8 mouse cellular contexts compared by ENCODE assay signal in the genomic region with DNA sequence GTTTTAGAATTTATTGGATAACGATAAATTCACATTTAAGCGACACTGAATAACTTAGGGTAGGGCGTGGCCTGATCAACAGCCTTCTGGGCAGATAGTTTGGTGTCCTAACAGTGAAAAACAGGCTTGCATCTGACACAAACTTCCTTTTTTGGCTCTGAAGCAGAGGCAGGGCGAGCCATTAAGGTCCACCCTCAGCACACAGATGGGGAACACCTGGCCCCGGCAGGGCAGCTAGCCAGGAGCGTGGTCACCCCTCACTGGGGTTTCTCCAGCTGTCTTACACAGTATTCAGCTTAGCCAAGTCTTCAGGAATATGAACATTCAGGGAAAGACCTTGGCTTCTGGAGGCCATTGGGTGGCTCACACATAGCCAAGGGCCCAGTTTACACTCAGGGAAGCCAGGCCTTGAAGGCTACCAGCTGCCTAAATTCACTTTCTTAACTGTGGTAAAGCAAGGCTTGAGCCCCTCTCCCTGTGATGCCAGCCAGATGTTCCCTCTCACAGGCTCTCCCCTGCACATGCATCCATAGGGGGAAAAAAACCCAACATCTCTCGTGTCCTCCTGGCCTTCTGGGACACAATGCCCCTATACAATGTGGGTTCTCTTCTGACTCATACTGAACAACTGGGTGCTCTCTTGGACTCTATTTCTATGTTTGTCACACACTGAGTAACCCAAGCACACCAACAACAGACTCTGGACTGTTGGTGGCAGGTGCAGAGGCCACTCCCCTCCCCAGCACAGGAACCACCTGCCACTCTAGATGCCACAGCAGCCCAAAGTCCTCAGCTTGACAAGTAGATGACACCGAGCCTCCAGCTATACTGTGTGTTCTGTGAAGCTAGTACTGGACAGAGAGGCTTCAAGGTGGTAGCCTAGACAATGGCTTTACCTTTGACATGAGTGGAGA. TPM values are rescaled to one million over a fixed set of nuclear protein-coding genes. Genes with fewer than 3 reads are reported as not detected.
DNase-seq lines count a peak whose midpoint lies in the region; ATAC-seq lines count a peak whose summit lies in the region.

No protein-coding gene starts in this region.

- no peak overlapping the region for H3K4me2 ChIP-seq in liver, embryonic 16.5 days (ENCODE audit: low read depth, low read length)
- no peak overlapping the region for H3K4me2 ChIP-seq in liver, embryonic 12.5 days
- no peak overlapping the region for H3K4me2 ChIP-seq in heart, embryonic 16.5 days (ENCODE audit: low read depth, low read length)
- H3K4me2 ChIP-seq in forebrain, embryonic 11.5 days (ENCODE audit: low read depth, low read length, severe bottlenecking) = no peak overlapping the region

- no peak overlapping the region for H3K9ac ChIP-seq in liver, embryonic 16.5 days (ENCODE audit: low read depth, low read length)
- H3K9ac ChIP-seq in liver, embryonic 12.5 days = no peak overlapping the region
- no peak overlapping the region for H3K9ac ChIP-seq in heart, embryonic 16.5 days (ENCODE audit: low read length)
- H3K9ac ChIP-seq in forebrain, embryonic 11.5 days (ENCODE audit: low read length) = no peak overlapping the region

- WGBS in liver, embryonic 16.5 days (ENCODE audit: insufficient replicate concordance) = 39% methylated on average over 8 of the region's 8 CpGs
- 57% methylated on average over 8 of the region's 8 CpGs for WGBS in liver, embryonic 12.5 days (ENCODE audit: insufficient replicate concordance)
- 72% methylated on average over 8 of the region's 8 CpGs for WGBS in heart, embryonic 16.5 days
- 88% methylated on average over 8 of the region's 8 CpGs for WGBS in forebrain, embryonic 11.5 days

- no peaks in the 10 kb centered on the region for H3K36me3 ChIP-seq in liver, embryonic 16.5 days (ENCODE audit: control insufficient read depth, insufficient read depth)
- no peaks in the 10 kb centered on the region for H3K36me3 ChIP-seq in liver, embryonic 12.5 days
- no peaks in the 10 kb centered on the region for H3K36me3 ChIP-seq in heart, embryonic 16.5 days (ENCODE audit: control insufficient read depth, insufficient read depth)
- no peaks in the 10 kb centered on the region for H3K36me3 ChIP-seq in forebrain, embryonic 11.5 days (ENCODE audit: control insufficient read depth, insufficient read depth, low read length)

- no peak for ATAC-seq in liver, embryonic 16.5 days (ENCODE audit: low read depth)
- no peak for ATAC-seq in liver, embryonic 12.5 days
- 0 out of 2 replicates have a peak, but pooled peaks have one; percentile 13 for ATAC-seq in heart, embryonic 16.5 days (replicated peaks; ENCODE audit: extremely low read depth, insufficient read depth, low FRiP score)
- ATAC-seq in forebrain, embryonic 11.5 days (replicated peaks; ENCODE audit: low FRiP score) = no peak

- peak; percentile 64 for DNase-seq in lung, postnatal 14 days
- peak; percentile 75 for DNase-seq in thymus, postnatal 25 days
- DNase-seq in forebrain, embryonic 11.5 days (ENCODE audit: low spot score) = no peak
- no peak for DNase-seq in left cerebral cortex, adult 9 months (ENCODE audit: low spot score in 2 of 2)
- no peak for DNase-seq in left cerebral cortex, adult 8-10 months (ENCODE audit: low spot score in 2 of 2)

- no peaks in the 10 kb centered on the region for H3K9me3 ChIP-seq in liver, embryonic 16.5 days (replicated peaks; ENCODE audit: control insufficient read depth, low read length)
- no peaks in the 10 kb centered on the region for H3K9me3 ChIP-seq in liver, embryonic 12.5 days (replicated peaks)
- H3K9me3 ChIP-seq in heart, embryonic 16.5 days (replicated peaks; ENCODE audit: control insufficient read depth, low read length) = no peaks in the 10 kb centered on the region
- no peaks in the 10 kb centered on the region for H3K9me3 ChIP-seq in forebrain, embryonic 11.5 days (ENCODE audit: control insufficient read depth, low read length)

- no peak overlapping the region for H3K4me3 ChIP-seq in liver, embryonic 16.5 days (ENCODE audit: low read depth, low read length)
- H3K4me3 ChIP-seq in liver, embryonic 12.5 days = no peak overlapping the region
- no peak overlapping the region for H3K4me3 ChIP-seq in heart, embryonic 16.5 days (ENCODE audit: low read length)
- no peak overlapping the region for H3K4me3 ChIP-seq in forebrain, embryonic 11.5 days (ENCODE audit: low read depth, low read length)

- H3K4me1 ChIP-seq in liver, embryonic 16.5 days (ENCODE audit: control insufficient read depth, low read depth, low read length) = no peaks in the 10 kb centered on the region
- peaks cover 17% of the 10 kb centered on the region for H3K4me1 ChIP-seq in liver, embryonic 12.5 days
- H3K4me1 ChIP-seq in heart, embryonic 16.5 days (ENCODE audit: control insufficient read depth, insufficient read depth, low read length) = peaks cover 47% of the 10 kb centered on the region
- H3K4me1 ChIP-seq in forebrain, embryonic 11.5 days (replicated peaks; ENCODE audit: control insufficient read depth, insufficient read depth, low read length) = peaks cover 6% of the 10 kb centered on the region; the same call in 1 of the 2 replicates

- H3K27me3 ChIP-seq in liver, embryonic 16.5 days (ENCODE audit: control insufficient read depth, insufficient read depth, low read depth, low read length) = no peaks in the 10 kb centered on the region
- no peaks in the 10 kb centered on the region for H3K27me3 ChIP-seq in liver, embryonic 12.5 days (replicated peaks)
- no peaks in the 10 kb centered on the region for H3K27me3 ChIP-seq in heart, embryonic 16.5 days (ENCODE audit: control insufficient read depth, insufficient read depth, low read length)
- no peaks in the 10 kb centered on the region for H3K27me3 ChIP-seq in forebrain, embryonic 11.5 days (ENCODE audit: control insufficient read depth, insufficient read depth, low read length)

- H3K27ac ChIP-seq in liver, embryonic 16.5 days (ENCODE audit: low read length) = peak overlapping the region; percentile 45; the same call in 1 of the 2 replicates
- H3K27ac ChIP-seq in liver, embryonic 12.5 days = no peak overlapping the region
- H3K27ac ChIP-seq in heart, embryonic 16.5 days (ENCODE audit: low read length) = peak overlapping the region; percentile 73
- H3K27ac ChIP-seq in forebrain, embryonic 11.5 days (ENCODE audit: low read depth, low read length) = no peak overlapping the region

RNA-seq across cellular contexts. Expression of a gene that starts 20.2 kb away (rescaled TPM):
- 0.76 and 0.99 TPM in 2 replicates for polyA plus RNA-seq in liver, embryonic 16.5 days (2015; fragmentation: Nextera tagmentation; extraction: Ambion mirVana)
- 1.2 and 1.6 TPM in 2 replicates for polyA plus RNA-seq in liver, embryonic 12.5 days (2016; fragmentation: Nextera tagmentation; extraction: Ambion mirVana)
- 8.2 and 10.7 TPM in 2 replicates for polyA plus RNA-seq in heart, embryonic 16.5 days (2015; fragmentation: Nextera tagmentation; extraction: Ambion mirVana)
- polyA plus RNA-seq in forebrain, embryonic 11.5 days (2014; fragmentation: Nextera tagmentation; extraction: Ambion mirVana) = 6.4 and 7.8 TPM in 2 replicates
- 10 to 100 TPM; 37.3 to 41.7 (median 41.3) TPM for total RNA-seq in left cerebral cortex, adult 8-10 months (2022)

Comparison
In these comparisons a context has a peak if more than half of its experiments do, and no peak if none do; other contexts are left out.
1. H3K27ac ChIP-seq: peak in liver, embryonic 16.5 days (single experiment) and heart, embryonic 16.5 days (single experiment); none in liver, embryonic 12.5 days (single experiment) and forebrain, embryonic 11.5 days (single experiment).
2. DNase-seq: peak in lung, postnatal 14 days (single experiment) and thymus, postnatal 25 days (single experiment); none in forebrain, embryonic 11.5 days (single experiment), left cerebral cortex, adult 9 months (0 of 2) and left cerebral cortex, adult 8-10 months (0 of 2).